Mouse (Mus musculus): ENCODE data around the gene Tex261. TPM values are rescaled to one million over a fixed set of nuclear protein-coding genes. Genes with fewer than 3 reads are reported as not detected.
"Not testable (repeated sequence)": the region's sequence is repeated elsewhere in the genome, so short reads cannot be mapped to it uniquely, and the experiment has no call there.

Gene Tex261
- 10 to 100 TPM; 50.3 to 59.0 TPM for total RNA-seq (2021)

DNA sequence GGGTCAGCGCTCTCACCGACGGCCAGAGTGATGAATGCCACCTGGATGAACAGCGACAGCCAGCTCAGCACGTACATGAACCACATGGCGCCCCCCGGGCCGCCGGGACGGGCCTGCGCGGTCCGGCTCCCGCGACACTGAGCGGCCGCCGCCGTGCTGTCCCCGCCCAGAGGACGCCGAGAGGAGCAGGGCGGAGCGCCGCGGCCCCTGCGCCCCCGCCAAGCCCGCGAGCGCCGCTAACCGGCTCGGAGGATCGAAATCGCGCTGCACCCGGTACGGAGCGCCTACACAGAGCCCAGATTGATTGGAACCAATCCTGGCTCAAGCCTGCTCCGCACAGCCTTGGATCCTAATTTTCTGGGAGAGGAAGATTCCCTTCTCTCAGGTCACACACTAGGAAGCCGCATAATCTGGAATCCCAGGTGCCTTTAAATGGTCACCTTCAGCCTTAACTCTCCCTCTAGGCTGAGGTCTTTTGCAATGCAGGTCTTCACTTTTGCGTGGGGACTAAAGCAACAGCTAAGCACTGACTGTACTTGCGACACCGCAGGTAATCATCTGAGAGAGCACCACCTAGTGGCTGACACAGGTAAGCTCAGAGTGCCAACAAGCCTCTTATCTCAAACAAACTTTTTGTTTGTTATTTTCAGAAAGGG, at the start of gene Tex261:
Tex261 (minus strand) TSS at position 176 of the 656 bp plus-strand sequence.
- peak; percentile 86 to 88 for DNase-seq (ENCODE audit: extremely low spot score in 1 of 2, low spot score in 1 of 2)

- DNase-seq (ENCODE audit: extremely low spot score in 1 of 2, low spot score in 1 of 2) = no peak
These were observed 46.2 kb upstream of the Tex261 start for GRCm38 (mm10) chr6:83821856-83822255.

GRCm38 (mm10) chr6:83820727-83821515, 45.3 kb upstream of the Tex261 start:
- DNase-seq (ENCODE audit: extremely low spot score in 1 of 2, low spot score in 1 of 2) = no peak

- DNase-seq (ENCODE audit: extremely low spot score in 1 of 2, low spot score in 1 of 2) = no peak
These were observed 43.4 kb upstream of the Tex261 start for GRCm38 (mm10) chr6:83818996-83819395.

GRCm38 (mm10) chr6:83815801-83816200, 40.2 kb upstream of the Tex261 start:
- no peak for DNase-seq (ENCODE audit: extremely low spot score in 1 of 2, low spot score in 1 of 2)

DNA sequence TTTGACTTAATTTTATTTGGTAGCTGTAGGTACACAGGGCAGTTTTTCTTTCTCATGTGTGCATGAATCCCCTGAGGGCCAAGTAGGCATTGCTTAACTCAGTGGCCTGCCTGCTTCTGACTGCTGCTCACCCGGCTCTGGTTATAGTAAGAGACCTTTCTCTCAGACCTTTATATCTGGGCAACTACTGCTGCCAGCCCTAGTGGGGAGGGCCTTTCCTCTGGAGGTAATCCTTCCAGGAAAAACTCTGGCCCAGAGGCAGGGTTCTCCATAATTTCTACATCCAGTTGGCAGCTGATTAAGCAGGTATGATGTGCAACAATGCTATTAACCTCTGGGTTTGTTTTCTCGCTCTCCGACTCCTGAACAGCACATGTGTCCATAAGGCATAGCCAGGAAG, 27.2 kb upstream of the Tex261 start:
- DNase-seq (ENCODE audit: extremely low spot score in 1 of 2, low spot score in 1 of 2) = no peak

GRCm38 (mm10) chr6:83802033-83802432, 26.4 kb upstream of the Tex261 start:
- DNase-seq (ENCODE audit: extremely low spot score in 1 of 2, low spot score in 1 of 2) = peak in 1 of 2 experiments; percentile 11

GRCm38 (mm10) chr6:83796686-83797085, 21.1 kb upstream of the Tex261 start:
- DNase-seq (ENCODE audit: extremely low spot score in 1 of 2, low spot score in 1 of 2) = no peak

- peak; percentile 17 to 31 for DNase-seq (ENCODE audit: extremely low spot score in 1 of 2, low spot score in 1 of 2)
These were observed 19.9 kb upstream of the Tex261 start for GRCm38 (mm10) chr6:83795492-83795900.

GRCm38 (mm10) chr6:83794760-83795296, 19.2 kb upstream of the Tex261 start, which contains the start of gene Nagk:
Gene Nagk (plus strand): TSS chr6:83794982.
- peak; percentile 82 to 93 for DNase-seq (ENCODE audit: extremely low spot score in 1 of 2, low spot score in 1 of 2)

DNA sequence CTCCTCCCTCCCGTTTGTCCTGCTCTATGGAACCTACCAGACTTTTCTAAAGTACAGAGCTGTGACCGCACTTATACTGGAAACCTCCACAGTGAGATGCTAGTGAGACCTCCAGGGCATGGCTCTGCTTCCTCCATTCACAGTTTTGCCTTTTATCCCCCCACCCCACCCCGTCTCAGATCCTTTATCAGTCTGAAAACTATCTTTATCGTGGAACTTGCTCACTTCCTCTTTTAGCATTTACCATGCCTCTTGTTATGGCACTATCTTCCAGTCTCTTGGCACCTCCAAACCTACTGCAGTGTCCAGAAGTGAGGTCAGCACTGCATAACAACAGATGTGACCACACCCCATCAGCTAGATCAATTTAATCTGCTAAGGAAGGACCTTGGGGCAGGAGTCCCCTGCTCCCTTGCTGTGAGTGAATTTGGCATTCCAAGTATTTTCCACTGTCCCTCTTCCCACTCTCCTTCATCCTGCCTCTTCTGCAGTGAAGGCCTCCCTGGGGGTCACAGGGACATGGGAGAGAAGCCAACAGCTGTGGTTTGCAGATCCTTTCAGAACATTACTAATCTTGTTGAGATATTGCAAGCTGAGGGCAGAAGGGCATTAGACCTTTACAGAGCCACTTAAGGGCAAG, 15.8 kb upstream of the Tex261 start:
- no peak for DNase-seq (ENCODE audit: extremely low spot score in 1 of 2, low spot score in 1 of 2)

- not testable (repeated sequence) for DNase-seq (ENCODE audit: extremely low spot score in 1 of 2, low spot score in 1 of 2)
These were observed 14.9 kb upstream of the Tex261 start for GRCm38 (mm10) chr6:83790533-83790932.

GRCm38 (mm10) chr6:83788554-83788953, 12.9 kb upstream of the Tex261 start:
- no peak for DNase-seq (ENCODE audit: extremely low spot score in 1 of 2, low spot score in 1 of 2)

DNA sequence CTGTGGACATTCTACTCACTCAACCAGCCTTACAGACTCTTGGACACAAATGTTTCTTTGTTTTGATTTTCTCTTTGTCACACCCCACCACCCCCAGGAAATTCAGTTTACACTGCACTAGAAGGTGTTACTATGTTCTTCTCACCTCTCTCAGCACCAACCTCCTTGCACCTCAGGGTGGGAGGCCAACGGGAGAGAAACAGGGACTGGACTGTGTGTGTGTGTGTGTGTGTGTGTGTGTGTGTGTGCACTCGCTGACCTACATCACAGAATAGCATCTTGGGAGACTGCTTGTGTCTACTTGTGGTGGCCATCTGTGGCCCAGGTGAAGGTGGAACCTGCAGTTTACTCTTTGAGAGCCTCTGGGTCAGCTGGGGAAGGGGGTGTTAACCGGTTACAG, 10.8 kb upstream of the Tex261 start:
- no peak for DNase-seq (ENCODE audit: extremely low spot score in 1 of 2, low spot score in 1 of 2)

- DNase-seq (ENCODE audit: extremely low spot score in 1 of 2, low spot score in 1 of 2) = peak in 1 of 2 experiments; percentile 20
These were observed 3.4 kb upstream of the Tex261 start for GRCm38 (mm10) chr6:83779026-83779425.

DNA sequence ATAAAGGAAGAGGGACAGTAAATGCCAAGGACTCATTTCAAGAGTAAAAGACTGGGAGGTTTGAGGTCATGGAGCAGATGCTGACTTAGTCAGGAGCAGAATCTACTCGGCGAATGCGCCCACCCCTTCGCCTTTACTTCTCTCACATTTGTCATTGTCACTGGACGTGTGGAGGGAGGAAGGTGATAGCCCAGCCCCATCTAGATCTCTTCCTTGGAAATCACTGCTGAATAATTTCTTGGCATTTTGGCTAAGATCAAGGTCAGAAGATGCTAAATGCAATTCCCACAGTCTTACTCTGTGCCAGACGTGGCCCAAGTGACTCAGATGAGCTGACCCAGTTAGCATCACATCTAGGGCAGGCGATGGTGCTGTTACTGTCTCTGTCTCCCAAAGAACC, 2.7 kb upstream of the Tex261 start:
- DNase-seq (ENCODE audit: extremely low spot score in 1 of 2, low spot score in 1 of 2) = no peak

- no peak for DNase-seq (ENCODE audit: extremely low spot score in 1 of 2, low spot score in 1 of 2)
These were observed 641 bp downstream of the Tex261 start for GRCm38 (mm10) chr6:83774781-83775563.

- DNase-seq (ENCODE audit: extremely low spot score in 1 of 2, low spot score in 1 of 2) = no peak
These were observed 1.5 kb downstream of the Tex261 start for GRCm38 (mm10) chr6:83774126-83774525.

DNA sequence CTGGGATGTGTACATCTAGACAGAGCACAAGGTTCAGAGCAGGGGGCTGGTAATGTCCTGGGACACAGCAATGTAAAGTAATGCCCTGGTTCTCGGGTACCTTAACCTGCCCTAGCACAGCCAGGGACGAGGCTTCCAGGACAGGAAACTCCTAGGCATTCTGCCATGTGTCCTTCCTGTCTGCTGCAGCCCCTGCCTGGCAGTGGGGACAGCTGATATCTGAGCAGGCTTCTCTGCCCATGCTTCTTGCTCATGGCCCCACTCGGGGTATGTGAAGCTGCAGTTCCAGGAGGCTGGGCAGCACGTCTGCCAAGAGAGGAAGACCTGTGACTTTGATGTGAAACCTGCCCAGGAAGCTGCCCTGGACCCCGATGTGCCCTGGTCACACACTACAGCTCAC, 7.1 kb downstream of the Tex261 start:
- no peak for DNase-seq (ENCODE audit: extremely low spot score in 1 of 2, low spot score in 1 of 2)

DNA sequence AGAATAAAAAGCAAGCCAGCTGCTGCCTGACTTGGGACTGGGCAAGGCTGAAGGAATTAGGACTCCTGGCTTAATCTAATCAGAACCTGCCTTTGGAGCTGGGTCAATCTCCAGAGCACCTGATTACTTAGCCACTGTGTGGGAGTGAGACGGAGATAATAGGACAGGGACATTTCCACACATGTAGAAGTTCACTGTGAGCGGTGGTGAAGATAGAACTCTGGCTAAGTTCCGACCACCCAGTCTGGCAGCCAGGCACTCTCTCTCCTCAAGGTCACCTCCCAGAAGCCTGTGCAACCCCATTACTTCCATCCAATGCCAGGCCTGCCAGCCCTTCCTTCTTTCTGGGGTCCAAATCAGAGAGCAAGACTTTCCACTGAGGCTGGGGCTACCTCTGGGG, 8.6 kb downstream of the Tex261 start:
- no peak for DNase-seq (ENCODE audit: extremely low spot score in 1 of 2, low spot score in 1 of 2)

Measured in layer of hippocampus, postnatal 25 days (tissue).